Mouse (Mus musculus) G1E (cell line): ENCODE data around the gene Ulk4. TPM values are rescaled to one million over a fixed set of nuclear protein-coding genes. Genes with fewer than 3 reads are reported as not detected.

Experiments
- ATAC-seq: 2 replicates; pipeline ENCODE4 v1.8.0; 2016; ENCODE audit warnings: mild to moderate bottlenecking; ENCODE audit not compliant: insufficient number of reproducible peaks, poor library complexity, low FRiP score, severe bottlenecking; ENCODE audit errors: extremely low read depth
- DNase-seq: peaks from one replicate; pipeline ENCODE4 v3.0.0; 2012; ENCODE audit warnings: low spot score
- H3K27me3 ChIP-seq: 2 replicates; pipeline ENCODE4 v1.6.1; 2012; ENCODE audit warnings: mild to moderate bottlenecking, low read length, inconsistent platforms; ENCODE audit not compliant: insufficient read depth
- H3K36me3 ChIP-seq: replicated peaks from 2 replicates; pipeline ENCODE3; 2012; ENCODE audit warnings: mild to moderate bottlenecking, inconsistent platforms
- H3K4me1 ChIP-seq: 2 replicates; pipeline ENCODE4 v1.6.1; 2012; ENCODE audit warnings: low read depth, low read length, inconsistent platforms, mixed read lengths; ENCODE audit not compliant: insufficient read depth
- H3K4me3 ChIP-seq: 2 replicates; pipeline ENCODE4 v1.5.1; 2012; ENCODE audit warnings: low read depth, mild to moderate bottlenecking, inconsistent platforms, low read length, moderate library complexity, mixed read lengths
- H3K9me3 ChIP-seq: replicated peaks from 2 replicates; pipeline ENCODE4 v1.6.1; 2012; ENCODE audit warnings: inconsistent platforms
- CTCF ChIP-seq: IDR thresholded peaks from 2 replicates; pipeline ENCODE4 v1.5.1; 2012; ENCODE audit warnings: low read depth, low read length, inconsistent platforms, mixed read lengths
- GATA1 ChIP-seq: IDR thresholded peaks from 2 replicates; pipeline ENCODE4 v1.6.1; 2012; ENCODE audit warnings: borderline replicate concordance, low read length, inconsistent platforms, mixed read lengths
- GATA2 ChIP-seq: IDR thresholded peaks from 2 replicates; pipeline ENCODE4 v1.6.1; 2012; ENCODE audit warnings: low read depth, low read length, inconsistent platforms, borderline replicate concordance
- POLR2AphosphoS5 ChIP-seq: IDR thresholded peaks from 2 replicates; pipeline ENCODE4 v1.6.1; 2012; ENCODE audit warnings: low read depth, low read length, inconsistent platforms; ENCODE audit not compliant: insufficient replicate concordance
- TAL1 ChIP-seq: conservative IDR thresholded peaks from 2 replicates; pipeline ENCODE4 v1.6.1; 2012; ENCODE audit warnings: low read depth, low read length, inconsistent platforms, mixed read lengths
- polyA plus RNA-seq: library from polyadenylated mRNA; stranded (reverse); fragments of >175 nt; gene quantifications from 2 replicates; pipeline ENCODE4 v1.2.3, GENCODE M21; 2012
- total RNA-seq, 2 experiments: library from RNA; stranded (forward) in 1 of 2; stranded (reverse) in 1 of 2; fragments of 200-1000 nt in 1 of 2; fragments of >200 nt in 1 of 2; fragmentation: Nextera tagmentation in 1 of 2; gene quantifications; 2 replicates each; pipeline ENCODE4 v1.2.3; 2014 to 2017

The Ulk4 gene
- total and polyA plus RNA-seq, 3 experiments, result 0.52 to 3.2 (median 1.6) TPM

DNA sequence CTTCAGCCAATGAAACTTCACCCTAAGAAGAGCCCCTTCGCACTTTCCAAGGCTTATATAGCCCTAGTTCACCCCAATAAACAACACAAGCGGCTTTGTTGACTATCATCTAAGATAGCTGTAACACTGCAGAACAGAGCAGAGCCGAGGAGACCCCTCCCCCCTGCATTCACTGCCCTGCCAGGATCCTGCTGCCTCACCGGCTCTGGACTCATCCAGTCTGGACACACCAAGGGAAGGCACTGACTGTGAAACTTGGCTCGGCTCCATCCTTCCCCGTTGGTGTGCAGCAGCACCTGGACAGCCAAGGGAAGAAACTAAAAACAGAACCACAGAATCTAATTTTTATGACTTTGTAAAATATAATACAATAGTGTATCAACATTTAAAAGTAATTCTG, 91.2 kb downstream of the Ulk4 start:
- Histone ChIP-seq H3K27me3 (peaks cover 2% of the 10 kb centered on the region; the same call in 1 of the 2 replicates), H3K4me3 (no peak overlapping the region), H3K36me3 (no peaks in the 10 kb centered on the region), H3K4me1 (no peaks in the 10 kb centered on the region), H3K9me3 (no peaks in the 10 kb centered on the region)
- ATAC-seq (no peak), DNase-seq (no peak)
- TF ChIP-seq CTCF (no peak), TAL1 (no peak), GATA2 (no peak), POLR2AphosphoS5 (no peak), GATA1 (no peak)

DNA sequence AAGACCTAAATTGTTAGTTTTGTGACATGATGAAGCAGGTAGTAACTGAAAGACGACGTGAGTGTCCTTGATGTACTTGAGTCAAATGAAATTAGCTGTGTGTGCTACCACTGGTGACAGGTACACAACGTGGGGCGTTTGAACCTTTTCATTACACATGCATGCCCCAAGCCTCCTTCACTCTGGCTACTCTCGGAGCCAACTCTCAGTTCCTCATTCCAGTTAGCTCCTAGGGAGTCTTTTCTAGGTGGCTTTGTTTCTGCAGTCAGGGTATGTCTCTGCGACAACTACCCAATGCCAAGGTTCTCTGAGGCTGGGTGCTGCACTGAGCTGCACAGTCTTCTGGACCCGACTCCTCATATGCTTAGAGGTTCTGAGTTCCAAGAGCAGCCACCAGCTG, 100.6 kb downstream of the Ulk4 start:
- Histone ChIP-seq H3K27me3 (no peaks in the 10 kb centered on the region), H3K4me1 (no peaks in the 10 kb centered on the region), H3K36me3 (no peaks in the 10 kb centered on the region), H3K4me3 (no peak overlapping the region), H3K9me3 (no peaks in the 10 kb centered on the region)
- TF ChIP-seq POLR2AphosphoS5, result no peak
- no peak for TF ChIP-seq CTCF
- no peak for TF ChIP-seq GATA2
- TF ChIP-seq GATA1, result no peak
- TF ChIP-seq TAL1, result no peak
- no peak for ATAC-seq
- DNase-seq, result no peak

DNA sequence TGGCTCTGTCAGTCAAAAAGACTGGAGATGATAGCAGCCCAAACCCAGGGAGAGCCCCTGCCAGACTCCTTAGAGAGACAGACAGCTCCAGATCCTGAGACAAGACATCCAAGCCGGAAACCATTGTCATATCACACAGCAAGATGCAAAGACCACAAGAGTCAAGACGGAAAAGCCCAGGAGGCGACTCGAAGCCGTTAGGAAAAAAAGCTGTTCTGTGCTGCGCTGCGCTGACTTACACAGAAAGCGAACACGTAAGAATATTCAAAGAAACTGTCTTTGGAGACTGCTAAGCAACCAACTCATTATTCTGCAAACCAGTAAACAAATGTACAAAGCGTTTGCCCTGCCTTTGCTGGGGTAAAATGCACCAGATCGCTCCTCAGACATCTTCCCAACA, 101.8 kb downstream of the Ulk4 start:
- Histone ChIP-seq H3K36me3 (no peaks in the 10 kb centered on the region), H3K9me3 (no peaks in the 10 kb centered on the region), H3K27me3 (no peaks in the 10 kb centered on the region), H3K4me1 (no peaks in the 10 kb centered on the region), H3K4me3 (no peak overlapping the region)
- DNase-seq (no peak), ATAC-seq (no peak)
- TF ChIP-seq GATA1, result no peak
- TF ChIP-seq GATA2, result no peak
- no peak for TF ChIP-seq POLR2AphosphoS5
- TF ChIP-seq TAL1, result no peak
- no peak for TF ChIP-seq CTCF

DNA sequence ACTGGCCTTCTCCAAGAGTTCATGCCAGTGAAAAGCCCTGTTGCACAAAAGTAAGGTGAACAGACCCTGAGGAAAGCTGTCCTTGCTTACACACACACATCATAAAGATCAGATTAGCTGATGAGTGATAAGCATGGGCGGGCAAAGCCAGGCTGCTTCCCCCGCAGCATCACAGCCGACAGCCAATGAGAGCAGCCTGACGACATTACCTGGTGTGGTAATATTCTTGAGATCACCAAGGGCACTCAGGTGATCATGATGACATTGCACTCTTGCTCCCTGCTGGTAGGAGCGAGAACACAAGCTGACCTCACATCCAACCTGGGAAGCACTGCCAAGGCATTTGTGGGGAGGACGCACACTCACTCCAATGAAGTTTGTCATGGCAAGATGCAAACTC, 104.9 kb downstream of the Ulk4 start:
- Histone ChIP-seq H3K9me3 (no peaks in the 10 kb centered on the region), H3K27me3 (no peaks in the 10 kb centered on the region), H3K36me3 (no peaks in the 10 kb centered on the region), H3K4me1 (no peaks in the 10 kb centered on the region), H3K4me3 (no peak overlapping the region)
- no peak for ATAC-seq
- no peak for DNase-seq
- TF ChIP-seq GATA2 (no peak), CTCF (no peak), GATA1 (no peak), POLR2AphosphoS5 (no peak), TAL1 (no peak)

DNA sequence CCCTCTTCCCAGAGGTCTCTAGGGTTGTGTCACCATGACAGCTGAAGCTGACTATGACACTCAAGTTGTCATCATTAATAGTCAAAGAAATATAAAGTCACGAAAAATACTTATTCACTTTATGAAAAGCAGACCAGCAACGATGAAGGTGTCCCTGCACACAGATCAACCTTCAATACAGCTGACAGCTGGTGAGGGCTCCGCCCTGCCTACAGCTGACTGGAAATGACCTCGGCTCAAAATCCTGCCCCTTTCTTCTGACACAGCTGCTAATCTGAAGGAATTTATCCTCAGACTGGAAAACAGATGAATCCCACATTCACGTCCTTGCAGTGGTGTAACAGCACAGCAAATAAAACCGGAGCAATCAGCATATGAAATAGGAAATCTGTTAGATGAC, 105.4 kb downstream of the Ulk4 start:
- DNase-seq (no peak), ATAC-seq (no peak)
- Histone ChIP-seq H3K27me3 (no peaks in the 10 kb centered on the region), H3K4me1 (no peaks in the 10 kb centered on the region), H3K36me3 (no peaks in the 10 kb centered on the region), H3K4me3 (no peak overlapping the region), H3K9me3 (no peaks in the 10 kb centered on the region)
- TF ChIP-seq GATA2 (no peak), GATA1 (no peak), POLR2AphosphoS5 (no peak), CTCF (no peak), TAL1 (no peak)

DNA sequence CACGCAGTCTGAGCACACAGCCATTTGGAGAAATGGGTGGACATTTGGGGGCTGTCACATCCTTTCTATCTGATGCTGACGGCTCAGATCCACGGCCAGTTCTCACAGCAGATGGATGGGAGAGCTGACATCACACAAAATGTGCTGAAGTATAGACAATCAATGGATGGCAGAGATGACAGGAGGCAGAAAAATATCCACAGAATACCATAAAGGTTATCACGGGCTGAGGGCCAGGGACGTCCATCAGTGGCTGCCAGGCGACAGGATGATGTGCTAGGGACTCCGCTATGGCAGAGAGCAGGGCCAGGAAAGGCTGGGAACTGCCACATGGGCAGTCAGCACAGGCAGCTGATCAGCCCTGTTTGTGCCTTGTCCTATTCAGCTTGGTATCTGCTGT, 112.4 kb downstream of the Ulk4 start:
- ATAC-seq (no peak), DNase-seq (no peak)
- Histone ChIP-seq H3K4me3 (no peak overlapping the region), H3K36me3 (no peaks in the 10 kb centered on the region), H3K27me3 (0 out of 2 replicates have a peak, but pooled peaks cover 2% of the 10 kb centered on the region), H3K9me3 (no peaks in the 10 kb centered on the region), H3K4me1 (no peaks in the 10 kb centered on the region)
- TF ChIP-seq CTCF (no peak), POLR2AphosphoS5 (no peak), GATA2 (no peak), GATA1 (no peak), TAL1 (no peak)

DNA sequence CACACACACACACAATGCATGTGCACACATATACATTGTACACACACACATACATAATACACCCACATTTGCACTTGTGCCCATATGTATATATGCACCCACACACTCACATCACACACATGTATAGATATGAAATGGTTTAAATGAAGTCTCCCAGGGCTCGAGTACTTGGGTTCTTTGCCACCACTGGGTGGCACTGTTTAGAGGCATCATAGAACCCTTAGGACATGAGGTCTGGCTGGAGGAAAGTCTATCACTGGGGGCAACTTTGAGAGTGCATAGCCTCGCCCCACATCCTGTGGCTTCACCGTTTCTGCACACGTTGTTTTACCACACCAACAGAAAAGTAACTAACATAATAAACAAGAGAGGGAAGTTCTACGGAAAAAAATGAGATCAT, 114.2 kb downstream of the Ulk4 start:
- DNase-seq (no peak), ATAC-seq (no peak)

More for the DNA sequence above, 114.2 kb downstream of the Ulk4 start:
- no peaks in the 10 kb centered on the region for H3K9me3 ChIP-seq
- H3K4me3 ChIP-seq, result no peak overlapping the region
- no peaks in the 10 kb centered on the region for H3K36me3 ChIP-seq
- H3K4me1 ChIP-seq, result no peaks in the 10 kb centered on the region
- H3K27me3 ChIP-seq, result 0 out of 2 replicates have a peak, but pooled peaks cover 2% of the 10 kb centered on the region
- TF ChIP-seq TAL1 (no peak), GATA1 (no peak), POLR2AphosphoS5 (no peak), GATA2 (no peak), CTCF (no peak)
